Mouse (Mus musculus) hindbrain, embryonic 16.5 days (tissue): ENCODE measurements at regions not wholly inside any gene's neighbourhood (a gene's known extent, or its start where the extent isn't known, plus 50 kb on each side); places are given as distances from the start of the nearest gene placed in this dataset.

Source experiments
- ATAC-seq: fragments of 200-750 bp; cut with Nextera tagmentation; 2 replicates; pipeline ENCODE4 v1.8.0; 2017; ENCODE audit warnings: moderate TSS enrichment, moderate library complexity
- H3K27ac ChIP-seq: fragments of 300-500 bp; sonication (generic); 2 replicates; pipeline ENCODE4 v1.5.1; 2014; ENCODE audit warnings: low read depth, mild to moderate bottlenecking, control low read depth, low read length, moderate library complexity
- H3K27me3 ChIP-seq: fragments of 300-500 bp; sonication (generic); replicated peaks from 2 replicates; pipeline ENCODE4 v1.6.1; 2014; ENCODE audit warnings: low read length; ENCODE audit not compliant: control insufficient read depth, insufficient read depth
- H3K36me3 ChIP-seq: fragments of 300-500 bp; sonication (generic); 2 replicates; pipeline ENCODE4 v1.6.1; 2014; ENCODE audit warnings: mild to moderate bottlenecking, low read length, moderate library complexity, mixed read lengths; ENCODE audit not compliant: control insufficient read depth, insufficient read depth
- H3K4me1 ChIP-seq: fragments of 300-500 bp; sonication (generic); 2 replicates; pipeline ENCODE4 v1.6.1; 2014; ENCODE audit warnings: low read depth, low read length; ENCODE audit not compliant: control insufficient read depth, insufficient read depth
- H3K4me2 ChIP-seq: fragments of 300-500 bp; sonication (generic); 2 replicates; pipeline ENCODE4 v1.6.1; 2014; ENCODE audit warnings: mild to moderate bottlenecking, low read length, control low read depth, moderate library complexity
- H3K4me3 ChIP-seq: fragments of 300-500 bp; sonication (generic); 2 replicates; pipeline ENCODE4 v1.5.1; 2014; ENCODE audit warnings: mild to moderate bottlenecking, low read length, control low read depth, moderate library complexity
- H3K9ac ChIP-seq: fragments of 300-500 bp; sonication (generic); 2 replicates; pipeline ENCODE4 v1.6.1; 2014; ENCODE audit warnings: low read depth, mild to moderate bottlenecking, control low read depth, low read length, moderate library complexity
- H3K9me3 ChIP-seq: fragments of 300-500 bp; sonication (generic); 2 replicates; pipeline ENCODE4 v1.6.1; 2014; ENCODE audit warnings: mild to moderate bottlenecking, low read length, moderate library complexity; ENCODE audit not compliant: control insufficient read depth
- WGBS: fragments of 180-500 bp; shearing (Covaris S2); extraction: QIAGEN DNeasy Blood & Tissue Kit; methylation state at CpG from one replicate; pipeline ENCODE4 v1.1.7; 2014; 5-methylcytosine and 5-hydroxymethylcytosine counted together

GRCm38 (mm10) chr14:47909129-47909528 is 211.5 kb upstream of the Peli2 start:
- ATAC-seq, result no peak
- Histone ChIP-seq H3K4me2 (no peak overlapping the region), H3K9me3 (no peaks in the 10 kb centered on the region), H3K9ac (no peak overlapping the region), H3K4me1 (peaks cover 12% of the 10 kb centered on the region), H3K27me3 (no peaks in the 10 kb centered on the region), H3K4me3 (no peak overlapping the region), H3K36me3 (no peaks in the 10 kb centered on the region), H3K27ac (no peak overlapping the region)
- 36% methylated on average over 8 of the region's 8 CpGs for WGBS

DNA sequence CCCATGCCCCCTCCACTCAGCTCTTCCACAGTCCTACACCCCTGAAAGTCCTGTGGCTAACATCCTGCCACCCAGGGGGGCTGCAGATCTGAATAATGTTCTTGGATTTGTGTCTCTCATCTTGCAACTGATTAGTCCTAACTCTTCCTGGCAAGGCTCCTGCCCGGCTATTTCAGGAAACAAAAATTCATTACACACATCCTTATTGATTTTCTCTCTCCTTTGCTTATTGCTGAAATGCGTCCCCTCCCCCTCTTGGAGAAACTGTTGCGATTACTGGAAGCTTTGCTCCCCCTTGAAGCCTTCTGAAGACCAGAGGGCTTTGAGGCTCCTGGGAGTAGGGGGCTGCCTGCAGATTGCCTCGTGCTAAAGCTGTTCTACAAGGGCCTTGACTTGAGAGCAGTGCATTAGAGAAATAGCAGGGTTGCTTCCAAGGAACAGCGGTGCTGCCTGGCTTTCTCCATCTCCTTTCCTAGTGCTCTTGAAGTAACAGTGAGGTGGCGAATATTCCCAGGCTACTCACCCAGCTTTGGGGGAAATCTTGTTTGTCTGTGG is 209.8 kb upstream of the Peli2 start:
- H3K27ac ChIP-seq, result no peak overlapping the region
- H3K4me2 ChIP-seq, result no peak overlapping the region
- H3K36me3 ChIP-seq, result no peaks in the 10 kb centered on the region
- H3K9me3 ChIP-seq, result no peaks in the 10 kb centered on the region
- peaks cover 12% of the 10 kb centered on the region for H3K4me1 ChIP-seq
- H3K27me3 ChIP-seq, result no peaks in the 10 kb centered on the region
- H3K9ac ChIP-seq, result no peak overlapping the region
- no peak overlapping the region for H3K4me3 ChIP-seq
- 29% methylated on average over 6 of the region's 6 CpGs for whole genome bisulfite sequencing
- no peak for ATAC-seq

- Histone ChIP-seq H3K9me3 (no peaks in the 10 kb centered on the region), H3K4me2 (no peak overlapping the region), H3K4me3 (no peak overlapping the region), H3K27ac (0 out of 2 replicates have a peak overlapping the region, but pooled peaks have one; percentile 21), H3K4me1 (peaks cover 12% of the 10 kb centered on the region), H3K9ac (no peak overlapping the region), H3K36me3 (no peaks in the 10 kb centered on the region), H3K27me3 (no peaks in the 10 kb centered on the region)
- peak; percentile 93 for ATAC-seq
- 57% methylated on average over 9 of the region's 9 CpGs for WGBS
Measured at GRCm38 (mm10) chr14:47911546-47912545, 208.8 kb upstream of the Peli2 start.

GRCm38 (mm10) chr14:47915621-47916020 is 205.0 kb upstream of the Peli2 start:
- H3K36me3 ChIP-seq, result no peaks in the 10 kb centered on the region
- no peak overlapping the region for H3K9ac ChIP-seq
- H3K4me2 ChIP-seq, result no peak overlapping the region
- 93% methylated on average over 1 of the region's 1 CpGs for WGBS
- no peak overlapping the region for H3K4me3 ChIP-seq
- no peaks in the 10 kb centered on the region for H3K27me3 ChIP-seq
- no peak for ATAC-seq
- peaks cover 9% of the 10 kb centered on the region for H3K4me1 ChIP-seq
- no peaks in the 10 kb centered on the region for H3K9me3 ChIP-seq
- H3K27ac ChIP-seq, result no peak overlapping the region

DNA sequence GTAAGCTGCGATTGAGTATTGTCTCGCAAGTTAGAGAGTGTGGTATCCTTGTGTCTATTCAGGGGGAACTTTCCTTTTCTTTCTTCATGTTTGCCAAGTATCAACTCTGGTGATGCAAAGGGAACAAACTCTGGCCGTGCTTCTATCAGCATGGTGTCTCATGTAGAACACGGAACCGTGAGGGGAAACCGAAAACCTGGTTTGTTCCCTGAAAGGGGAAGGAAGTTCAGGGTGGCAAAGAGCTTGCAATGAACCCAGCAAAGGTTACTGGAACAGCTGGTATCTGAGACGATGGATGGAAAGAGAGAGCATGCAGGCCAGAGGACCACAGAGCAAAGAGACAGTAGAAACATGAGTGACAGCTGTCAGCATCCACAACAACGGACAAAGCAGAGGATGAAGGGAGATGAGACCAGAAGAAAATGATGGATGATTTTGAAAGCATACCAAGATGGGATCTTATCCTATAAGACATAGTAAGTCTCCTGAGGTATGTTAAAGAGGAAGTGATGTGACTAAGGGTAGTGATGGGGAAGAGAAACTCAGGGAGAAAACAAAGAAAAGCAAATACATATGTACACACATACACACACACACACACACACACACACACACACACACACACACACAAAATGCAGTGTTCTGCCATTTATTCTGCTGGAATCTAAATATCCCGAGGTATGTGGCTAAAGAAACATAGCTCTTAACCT is 199.8 kb upstream of the Peli2 start:
- 90% methylated on average over 9 of the region's 9 CpGs for WGBS
- H3K9me3 ChIP-seq, result 0 out of 2 replicates have a peak, but pooled peaks cover 1% of the 10 kb centered on the region
- H3K4me3 ChIP-seq, result no peak overlapping the region
- H3K9ac ChIP-seq, result no peak overlapping the region
- ATAC-seq, result no peak
- H3K4me1 ChIP-seq, result no peaks in the 10 kb centered on the region
- no peak overlapping the region for H3K4me2 ChIP-seq
- H3K27me3 ChIP-seq, result no peaks in the 10 kb centered on the region
- no peak overlapping the region for H3K27ac ChIP-seq
- H3K36me3 ChIP-seq, result no peaks in the 10 kb centered on the region

- Histone ChIP-seq H3K9me3 (0 out of 2 replicates have a peak, but pooled peaks cover 4% of the 10 kb centered on the region), H3K27ac (no peak overlapping the region), H3K36me3 (no peaks in the 10 kb centered on the region), H3K4me1 (no peaks in the 10 kb centered on the region), H3K9ac (no peak overlapping the region), H3K27me3 (no peaks in the 10 kb centered on the region), H3K4me3 (no peak overlapping the region), H3K4me2 (no peak overlapping the region)
- whole genome bisulfite sequencing, result 43% methylated on average over 10 of the region's 10 CpGs
- peak; percentile 80; the same call in 1 of the 2 replicates for ATAC-seq
Measured at GRCm38 (mm10) chr14:47921811-47922277, 198.8 kb upstream of the Peli2 start.

DNA sequence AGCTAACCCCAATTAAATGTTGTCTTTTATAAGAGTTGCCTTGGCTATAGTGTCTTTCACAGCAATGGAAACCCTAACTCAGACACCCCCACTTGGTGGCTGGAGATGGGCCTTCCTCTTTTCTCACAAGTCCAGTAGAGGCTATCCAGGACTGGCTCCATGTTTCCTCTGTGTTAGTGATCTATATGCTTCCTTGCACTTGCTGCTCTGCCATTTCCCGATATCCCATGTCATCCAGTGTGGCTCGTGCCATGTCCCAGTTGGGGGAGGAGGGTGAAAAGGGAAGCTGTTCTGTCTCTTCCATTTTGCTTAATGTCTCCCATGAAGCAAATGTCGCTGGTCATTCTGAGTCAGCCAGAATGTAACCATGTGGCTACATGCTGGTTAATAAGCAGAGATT is 194.2 kb upstream of the Peli2 start:
- no peak for ATAC-seq
- 91% methylated on average over 3 of the region's 3 CpGs for WGBS
- Histone ChIP-seq H3K4me2 (no peak overlapping the region), H3K9ac (no peak overlapping the region), H3K9me3 (0 out of 2 replicates have a peak, but pooled peaks cover 4% of the 10 kb centered on the region), H3K4me3 (no peak overlapping the region), H3K36me3 (no peaks in the 10 kb centered on the region), H3K27me3 (no peaks in the 10 kb centered on the region), H3K27ac (no peak overlapping the region), H3K4me1 (no peaks in the 10 kb centered on the region)

- Histone ChIP-seq H3K4me2 (no peak overlapping the region), H3K27ac (no peak overlapping the region), H3K4me3 (no peak overlapping the region), H3K9ac (no peak overlapping the region), H3K27me3 (no peaks in the 10 kb centered on the region), H3K4me1 (0 out of 2 replicates have a peak, but pooled peaks cover 4% of the 10 kb centered on the region), H3K9me3 (no peaks in the 10 kb centered on the region), H3K36me3 (no peaks in the 10 kb centered on the region)
- 98% methylated on average over 6 of the region's 6 CpGs for WGBS
- ATAC-seq, result no peak
Measured at GRCm38 (mm10) chr14:47935401-47935800, 185.2 kb upstream of the Peli2 start.
